In the genomic region with DNA sequence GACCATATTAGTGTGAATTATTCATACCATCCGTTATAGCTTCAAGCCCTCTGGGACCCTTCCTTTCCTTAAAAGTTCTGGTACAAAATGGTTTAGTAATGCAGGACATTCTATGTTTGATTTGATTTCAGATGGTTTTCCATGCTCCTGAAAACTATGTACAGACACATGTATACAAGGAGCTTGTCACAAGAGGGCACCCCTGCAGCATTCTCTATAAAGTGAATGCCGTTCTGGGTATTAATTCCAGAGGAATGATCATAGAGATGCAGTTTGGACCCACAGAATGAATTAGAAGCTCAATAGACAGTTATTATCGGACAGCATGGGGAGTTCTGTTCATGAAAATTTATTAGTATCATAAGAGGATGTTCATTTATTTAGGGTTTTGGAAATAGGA, we compare ENCODE assay signal across 8 mouse cellular contexts.
DNase-seq lines count a peak whose midpoint lies in the region.

No protein-coding gene starts in this region.

- DNase-seq in cerebellum, postnatal 14 days: peak; percentile 63 to 67
- no peak for DNase-seq in cerebellum, postnatal 4 days (ENCODE audit: low spot score in 2 of 2)
- DNase-seq in kidney, adult 9 months: peak; percentile 29
- DNase-seq in kidney, adult 11 months: no peak
- peak; percentile 22 for DNase-seq in lung, postnatal 10 days
- DNase-seq in lung, adult 18-20 months: no peak
- DNase-seq in induced T-regulatory cell, adult 2 months (ENCODE audit: low read depth): peak; percentile 18
- DNase-seq in spleen, postnatal 4 days (ENCODE audit: low spot score in 2 of 2): no peak

Comparison
In these comparisons a context has a peak if more than half of its experiments do, and no peak if none do; other contexts are left out.
1. DNase-seq: peak in cerebellum, postnatal 14 days (2 of 2), kidney, adult 9 months (single experiment), lung, postnatal 10 days (single experiment) and induced T-regulatory cell, adult 2 months (single experiment); none in cerebellum, postnatal 4 days (0 of 2), kidney, adult 11 months (single experiment), lung, adult 18-20 months (0 of 2) and spleen, postnatal 4 days (0 of 2).